Mouse (Mus musculus) E14TG2a.4 (cell line): ENCODE results near the gene Ube4b.
"Not testable (repeated sequence)": the region's sequence is repeated elsewhere in the genome, so short reads cannot be mapped to it uniquely, and the experiment has no call there.

ENCODE experiments used
- H3K27me3 ChIP-seq: 2 replicates; pipeline ENCODE4 v1.6.1; 2014; ENCODE audit warnings: low read length, control low read depth; ENCODE audit not compliant: insufficient read depth
- H3K36me3 ChIP-seq: 2 replicates; pipeline ENCODE4 v1.6.1; 2014; ENCODE audit warnings: low read length, control low read depth; ENCODE audit not compliant: insufficient read depth
- H3K4me1 ChIP-seq: replicated peaks from 2 replicates; pipeline ENCODE4 v1.6.1; 2014; ENCODE audit warnings: low read depth, low read length, control low read depth
- H3K4me3 ChIP-seq: replicated peaks from 2 replicates; pipeline ENCODE4 v1.5.1; 2014; ENCODE audit warnings: mild to moderate bottlenecking, low read length
- H3K9me3 ChIP-seq: 2 replicates; pipeline ENCODE4 v1.6.1; 2014; ENCODE audit warnings: low read length, control low read depth
- CTCF ChIP-seq: conservative IDR thresholded peaks from 2 replicates; pipeline ENCODE4 v1.5.1; 2014; ENCODE audit warnings: low read length
- NANOG ChIP-seq: IDR thresholded peaks from 2 replicates; pipeline ENCODE4 v1.6.1; 2014; ENCODE audit warnings: borderline replicate concordance, low read length, mixed read lengths
- POU5F1 ChIP-seq: IDR thresholded peaks from 2 replicates; pipeline ENCODE4 v1.6.1; 2014; ENCODE audit warnings: low read length, borderline replicate concordance

Ube4b gene

DNA sequence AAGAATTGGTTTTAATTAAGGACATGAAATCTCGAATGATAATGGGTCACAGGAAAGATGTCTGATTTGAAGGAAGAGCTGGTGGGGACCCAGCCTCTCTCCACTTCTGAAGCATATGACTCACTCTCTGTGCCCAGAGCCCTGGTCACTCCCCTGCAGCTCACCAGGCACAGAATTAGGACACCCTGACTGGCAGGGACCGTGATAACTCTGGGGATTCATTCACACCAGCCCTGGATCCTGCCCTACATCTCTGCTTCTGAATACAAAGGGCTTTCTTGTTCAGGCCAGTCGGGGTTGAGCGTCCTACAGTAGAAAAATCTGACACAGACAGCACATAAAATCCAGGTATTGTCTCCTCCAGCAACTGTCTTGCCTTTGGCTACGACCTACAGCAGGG is 32.0 kb upstream of the Ube4b start:
- H3K36me3 ChIP-seq = no peaks in the 10 kb centered on the region
- H3K9me3 ChIP-seq = no peaks in the 10 kb centered on the region
- H3K27me3 ChIP-seq = peaks cover 11% of the 10 kb centered on the region
- TF ChIP-seq CTCF = no peak
- TF ChIP-seq NANOG = no peak
- no peak for TF ChIP-seq POU5F1
- H3K4me3 ChIP-seq = no peak overlapping the region
- peaks cover 21% of the 10 kb centered on the region for H3K4me1 ChIP-seq

DNA sequence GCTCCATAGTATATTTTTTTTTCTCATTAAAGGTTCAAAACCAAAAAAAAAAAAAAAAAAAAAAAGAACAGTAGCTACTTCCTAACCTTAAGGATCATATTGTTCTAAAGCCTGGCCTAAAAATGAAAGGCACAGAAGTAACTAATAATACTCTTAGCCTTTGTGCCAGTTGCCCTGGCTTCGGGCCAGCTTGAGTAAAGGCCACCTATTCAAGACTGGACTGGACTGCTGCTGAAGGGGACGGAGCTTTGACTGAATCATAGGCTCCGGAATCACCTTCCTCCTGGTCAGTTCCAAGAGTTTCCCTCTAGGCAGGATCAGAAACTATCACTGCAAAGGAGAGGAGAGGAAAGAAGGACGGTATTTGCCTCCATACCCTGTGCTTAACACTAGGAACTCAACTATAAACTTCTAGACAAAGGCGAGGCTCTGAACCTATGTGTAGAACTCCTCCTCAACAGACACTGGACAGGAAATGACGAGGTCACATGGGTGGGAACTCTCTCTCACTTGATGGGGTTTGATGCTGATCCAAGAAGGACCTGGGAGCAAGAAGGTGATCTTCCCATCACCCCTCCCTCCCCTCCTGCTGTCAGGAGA is 31.4 kb upstream of the Ube4b start:
- Histone ChIP-seq H3K27me3 (peaks cover 11% of the 10 kb centered on the region), H3K4me1 (peaks cover 20% of the 10 kb centered on the region), H3K9me3 (no peaks in the 10 kb centered on the region), H3K4me3 (no peak overlapping the region), H3K36me3 (no peaks in the 10 kb centered on the region)
- TF ChIP-seq CTCF (no peak), NANOG (no peak), POU5F1 (no peak)

DNA sequence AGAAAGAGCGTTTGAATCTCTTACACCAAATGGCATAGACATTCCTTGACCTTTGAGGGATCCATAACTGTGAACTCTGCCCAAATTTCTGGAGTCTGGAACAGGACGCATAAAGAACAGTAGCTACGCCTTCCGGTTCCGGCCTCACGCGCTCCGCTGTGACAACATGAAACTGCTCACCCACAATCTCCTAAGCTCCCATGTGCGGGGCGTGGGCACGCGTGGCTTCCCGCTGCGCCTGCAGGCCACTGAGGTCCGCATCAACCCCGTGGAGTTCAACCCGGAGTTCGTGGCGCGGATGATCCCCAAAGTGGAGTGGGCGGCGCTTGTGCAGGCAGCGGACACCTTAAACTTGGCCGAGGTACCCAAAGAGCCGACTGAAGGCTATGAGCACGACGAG is 30.6 kb upstream of the Ube4b start:
- not testable (repeated sequence) for H3K4me3 ChIP-seq, H3K9me3 ChIP-seq, H3K36me3 ChIP-seq
- H3K27me3 ChIP-seq = peaks cover 11% of the 10 kb centered on the region
- peaks cover 20% of the 10 kb centered on the region for H3K4me1 ChIP-seq

DNA sequence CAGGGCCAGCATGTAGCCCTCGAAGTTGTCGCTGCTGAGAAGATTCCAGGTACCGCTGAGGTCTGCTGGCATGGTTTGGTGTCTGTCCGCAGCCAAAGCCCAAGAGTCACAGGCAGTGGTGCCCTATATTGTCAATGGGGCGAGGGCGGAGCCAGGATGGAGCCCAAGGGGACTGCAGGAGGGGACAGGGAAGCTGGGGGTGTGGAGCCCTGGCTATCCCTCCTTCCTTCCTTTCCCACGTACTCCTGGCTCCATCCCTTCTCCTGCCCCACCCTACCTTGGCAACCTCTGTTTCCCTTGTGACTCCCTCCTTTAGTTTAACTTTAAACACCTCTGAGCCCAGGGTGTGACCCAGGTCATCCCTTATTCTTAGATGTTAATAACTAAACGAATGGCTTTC is 28.3 kb upstream of the Ube4b start, which contains the start of gene Rbp7:
TSS of gene Rbp7 (minus strand) at position 100 of the 400 bp plus-strand sequence.
- no peak for TF ChIP-seq NANOG
- no peak for TF ChIP-seq CTCF
- no peak for TF ChIP-seq POU5F1
- peaks cover 32% of the 10 kb centered on the region for H3K4me1 ChIP-seq

GRCm38 (mm10) chr4:149454263-149454662 is 27.7 kb upstream of the Ube4b start:
- no peak for TF ChIP-seq POU5F1
- TF ChIP-seq NANOG = no peak
- no peak for TF ChIP-seq CTCF
- Histone ChIP-seq H3K4me1 (peaks cover 36% of the 10 kb centered on the region), H3K9me3 (no peaks in the 10 kb centered on the region), H3K4me3 (peak overlapping the region; percentile 64), H3K36me3 (no peaks in the 10 kb centered on the region), H3K27me3 (peaks cover 11% of the 10 kb centered on the region)

More for the DNA sequence above, 28.3 kb upstream of the Ube4b start, which contains the start of gene Rbp7:
- Histone ChIP-seq H3K9me3 (no peaks in the 10 kb centered on the region), H3K4me3 (peak within 1 kb of the TSS; percentile 64), H3K36me3 (no peaks in the 10 kb centered on the region), H3K27me3 (peaks cover 11% of the 10 kb centered on the region)

DNA sequence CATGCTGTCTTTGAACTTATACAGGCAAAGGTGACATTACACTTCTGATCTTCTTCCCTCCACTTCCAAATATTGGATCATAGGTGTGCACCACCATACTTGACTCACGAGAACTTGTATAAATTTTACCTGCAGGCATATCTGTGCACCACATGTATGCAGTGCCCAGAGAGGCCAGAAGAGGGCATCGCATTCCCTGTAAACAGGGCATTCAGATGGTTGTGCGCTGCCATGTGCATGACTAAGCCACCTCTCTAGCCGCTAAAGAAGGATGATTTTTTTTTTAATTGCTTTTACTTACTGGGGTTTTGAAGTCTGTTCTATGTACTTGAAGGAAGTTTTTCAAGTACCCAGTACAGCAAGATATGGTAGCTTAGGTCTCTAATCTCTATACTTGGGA is 27.1 kb upstream of the Ube4b start:
- Histone ChIP-seq H3K4me3 (no peak overlapping the region), H3K36me3 (no peaks in the 10 kb centered on the region), H3K27me3 (peaks cover 11% of the 10 kb centered on the region), H3K4me1 (peaks cover 31% of the 10 kb centered on the region), H3K9me3 (no peaks in the 10 kb centered on the region)
- TF ChIP-seq NANOG (no peak), CTCF (peak; percentile 93), POU5F1 (no peak)

DNA sequence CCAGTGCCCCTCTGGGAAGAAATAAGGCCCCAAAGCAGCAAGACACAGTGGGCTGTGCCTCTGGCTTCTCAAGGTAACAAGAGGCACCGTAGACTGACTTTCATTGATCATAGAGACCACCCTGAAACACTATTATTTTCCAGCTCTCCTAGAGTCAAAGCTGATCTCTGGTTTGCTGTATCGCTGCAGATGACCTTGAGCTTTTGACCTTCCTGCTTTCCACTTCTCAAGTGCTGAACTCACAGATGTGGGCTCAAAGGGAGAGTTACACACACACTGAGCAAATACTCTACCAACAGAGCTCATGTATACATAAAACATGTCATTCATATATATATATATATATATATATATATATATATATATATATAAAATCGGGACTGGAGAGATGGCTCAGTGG is 24.1 kb upstream of the Ube4b start:
- H3K36me3 ChIP-seq = no peaks in the 10 kb centered on the region
- H3K27me3 ChIP-seq = peaks cover 11% of the 10 kb centered on the region
- no peaks in the 10 kb centered on the region for H3K9me3 ChIP-seq
- H3K4me1 ChIP-seq = peaks cover 42% of the 10 kb centered on the region
- TF ChIP-seq NANOG (0 out of 2 replicates have a peak, but pooled peaks have one; percentile 28), CTCF (no peak)
- H3K4me3 ChIP-seq = no peak overlapping the region

- H3K36me3 ChIP-seq = no peaks in the 10 kb centered on the region
- TF ChIP-seq CTCF (no peak), POU5F1 (no peak), NANOG (no peak)
- peak overlapping the region; percentile 73 for H3K4me3 ChIP-seq
- no peaks in the 10 kb centered on the region for H3K27me3 ChIP-seq
- H3K9me3 ChIP-seq = no peaks in the 10 kb centered on the region
- peaks cover 43% of the 10 kb centered on the region for H3K4me1 ChIP-seq
These were observed 19.8 kb upstream of the Ube4b start for GRCm38 (mm10) chr4:149446309-149446708.

DNA sequence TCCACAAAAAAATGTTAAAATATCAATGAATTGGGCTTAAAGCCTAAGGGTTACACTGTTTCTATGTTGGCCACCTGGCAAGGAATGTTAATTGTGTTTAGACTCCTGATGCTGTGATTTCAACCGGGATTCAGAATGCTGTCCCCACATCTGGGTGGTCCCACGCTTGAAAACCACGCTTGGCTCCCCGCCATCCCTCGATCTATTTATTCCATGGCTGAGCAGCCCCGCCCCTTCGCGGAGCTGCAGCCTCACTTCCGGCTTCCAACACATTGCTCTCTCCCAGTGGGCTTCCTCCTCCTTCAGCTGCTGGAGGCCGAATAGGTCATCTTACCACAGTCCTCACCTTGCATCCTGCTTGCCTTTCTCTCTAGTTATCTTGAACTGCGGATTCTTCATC is 19.3 kb upstream of the Ube4b start:
- Histone ChIP-seq H3K4me1 (peaks cover 43% of the 10 kb centered on the region), H3K27me3 (no peaks in the 10 kb centered on the region), H3K36me3 (no peaks in the 10 kb centered on the region), H3K9me3 (no peaks in the 10 kb centered on the region), H3K4me3 (peak overlapping the region; percentile 73)
- TF ChIP-seq CTCF (no peak), POU5F1 (no peak), NANOG (no peak)
